Mouse (Mus musculus) MEL-GATA-1-ER (cell line): ENCODE measurements at regions not wholly inside any gene's neighbourhood (a gene's known extent, or its start where the extent isn't known, plus 50 kb on each side); places are given as distances from the start of the nearest gene placed in this dataset.
A peak's percentile ranks its signal among the peaks of the same experiment; 100 is the strongest.
"Not testable (repeated sequence)": the region's sequence is repeated elsewhere in the genome, so short reads cannot be mapped to it uniquely, and the experiment has no call there.

ENCODE experiments used
- DNase-seq: peaks from one replicate; pipeline ENCODE4 v3.0.0-alpha.2; 2012; ENCODE audit warnings: low read depth; ENCODE audit errors: extremely low read depth

- DNase-seq, result no peak
Observed at GRCm38 (mm10) chr2:147307488-147308386, 54.0 kb upstream of the Pax1 start.

- no peak for DNase-seq
Observed at GRCm38 (mm10) chr2:147306728-147307127, 55.0 kb upstream of the Pax1 start.

DNA sequence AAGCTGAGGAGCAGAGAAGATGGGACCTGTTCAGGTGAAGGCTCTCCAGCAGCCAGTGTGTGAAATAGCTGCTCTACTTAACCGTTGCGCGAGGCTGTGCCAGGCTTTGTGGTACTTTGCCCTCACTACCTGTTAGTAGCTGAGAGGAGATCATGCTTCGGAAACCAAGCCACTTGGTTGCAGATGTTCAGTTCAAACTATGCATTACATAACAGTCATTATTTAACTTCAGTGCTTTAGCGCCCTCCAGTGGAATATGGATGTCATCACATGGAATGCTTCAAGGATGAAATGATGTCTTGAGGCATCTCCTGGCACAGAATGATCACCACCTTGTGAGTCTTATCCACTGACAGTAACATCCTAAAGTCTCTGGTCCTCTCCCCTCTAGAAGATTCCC is 56.5 kb upstream of the Pax1 start:
- DNase-seq, result peak; percentile 7

DNA sequence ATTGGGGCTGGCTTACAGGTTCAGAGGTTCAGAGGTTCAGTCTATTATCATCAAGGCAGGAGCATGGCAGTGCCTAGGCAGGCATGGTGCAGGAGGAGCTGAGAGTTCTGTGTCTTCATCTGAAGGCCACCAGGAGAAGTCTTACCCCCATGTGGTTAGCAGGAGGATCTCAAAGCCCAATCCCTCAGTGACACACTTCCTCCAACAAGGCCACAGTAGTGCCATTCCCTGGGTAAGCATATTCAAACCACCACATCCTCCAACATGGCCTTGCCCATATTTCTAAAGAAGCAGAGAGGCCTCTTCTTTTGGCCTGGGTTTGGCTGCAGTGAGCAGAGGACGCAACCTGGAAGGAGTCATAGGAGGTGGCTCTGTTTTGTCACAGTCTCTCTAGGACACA is 61.2 kb upstream of the Pax1 start:
- DNase-seq, result no peak

DNA sequence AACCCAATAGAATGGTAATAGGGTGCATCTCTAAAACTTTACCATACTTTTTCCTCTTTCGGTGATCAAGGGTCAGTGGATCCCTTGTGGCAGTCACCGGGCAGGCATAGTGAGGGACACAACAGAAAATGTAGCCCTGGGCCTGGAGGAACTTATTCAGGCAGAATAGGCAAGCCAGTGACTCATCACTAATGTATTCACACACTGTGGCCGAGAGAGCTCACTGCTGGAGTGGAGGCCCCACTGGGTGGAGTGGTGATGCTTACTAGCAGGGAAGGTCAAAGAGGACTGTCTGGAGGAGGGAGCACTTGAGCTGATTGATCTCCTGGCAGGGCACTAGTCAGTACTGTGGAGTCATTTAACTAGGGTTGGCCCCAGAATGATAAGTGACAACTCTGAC is 62.4 kb upstream of the Pax1 start:
- DNase-seq, result no peak

- no peak for DNase-seq
Observed at GRCm38 (mm10) chr2:147298499-147298896, 63.2 kb upstream of the Pax1 start.

GRCm38 (mm10) chr2:147297876-147298498 is 63.7 kb upstream of the Pax1 start:
- DNase-seq, result no peak

GRCm38 (mm10) chr2:147294926-147295325 is 66.8 kb upstream of the Pax1 start:
- not testable (repeated sequence) for DNase-seq

DNA sequence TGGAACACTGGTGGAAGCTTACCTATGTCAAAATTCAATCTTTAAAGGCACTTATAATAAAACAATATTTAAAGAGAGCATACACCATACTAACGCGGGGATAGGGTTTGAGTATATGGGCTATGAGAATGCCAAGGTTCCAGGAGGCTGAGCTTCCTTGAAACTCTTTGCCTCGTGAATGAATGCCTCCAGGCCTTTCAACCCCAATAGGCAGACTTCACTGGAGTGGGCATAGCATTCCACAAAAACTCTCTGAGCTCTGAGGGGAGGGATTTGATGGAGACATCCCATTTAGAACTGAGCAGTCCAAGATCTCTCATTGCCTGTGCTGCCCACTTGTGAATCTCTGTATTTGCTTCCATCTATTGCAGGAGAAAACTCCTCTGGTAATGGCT is 68.4 kb upstream of the Pax1 start:
- no peak for DNase-seq

GRCm38 (mm10) chr2:147292387-147293293 is 69.1 kb upstream of the Pax1 start:
- no peak for DNase-seq

DNA sequence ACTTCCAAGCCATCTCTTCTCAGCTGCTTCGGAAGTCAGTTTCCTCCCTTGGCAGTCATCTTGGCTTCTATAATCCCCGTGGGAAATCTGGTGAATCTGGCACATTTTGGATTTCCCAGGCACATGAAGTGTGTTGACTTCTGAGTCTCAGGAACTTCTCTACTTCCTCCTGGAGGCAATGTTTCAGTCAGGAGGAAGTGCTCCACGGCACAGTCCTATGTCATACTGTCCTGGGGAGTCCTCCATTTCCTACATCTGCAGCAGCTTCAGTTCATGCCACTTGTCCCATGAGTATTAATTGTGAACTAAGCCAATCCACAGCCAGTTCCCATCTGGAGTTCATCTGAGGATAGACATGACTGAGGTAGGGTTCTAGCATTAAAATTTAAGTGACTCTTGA is 78.3 kb upstream of the Pax1 start:
- no peak for DNase-seq

DNA sequence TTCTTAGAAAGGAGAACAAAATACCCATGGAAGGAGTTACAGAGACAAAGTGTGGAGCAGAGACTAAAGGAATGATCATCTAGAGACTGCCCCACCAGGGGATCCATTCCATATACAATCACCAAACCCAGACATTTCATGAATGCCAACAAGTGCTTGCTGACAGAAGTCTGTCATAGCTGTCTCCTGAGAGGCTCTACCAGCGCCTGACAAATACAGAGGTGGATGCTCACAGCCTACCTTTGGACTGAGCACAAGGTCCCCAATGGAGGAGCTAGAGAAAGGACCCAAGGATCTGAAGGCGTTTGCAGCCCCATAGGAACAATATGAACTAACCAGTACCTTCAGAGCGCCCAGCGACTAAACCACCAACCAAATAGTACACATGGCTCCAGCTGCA is 83.6 kb upstream of the Nkx2-2 start:
- no peak for DNase-seq

DNA sequence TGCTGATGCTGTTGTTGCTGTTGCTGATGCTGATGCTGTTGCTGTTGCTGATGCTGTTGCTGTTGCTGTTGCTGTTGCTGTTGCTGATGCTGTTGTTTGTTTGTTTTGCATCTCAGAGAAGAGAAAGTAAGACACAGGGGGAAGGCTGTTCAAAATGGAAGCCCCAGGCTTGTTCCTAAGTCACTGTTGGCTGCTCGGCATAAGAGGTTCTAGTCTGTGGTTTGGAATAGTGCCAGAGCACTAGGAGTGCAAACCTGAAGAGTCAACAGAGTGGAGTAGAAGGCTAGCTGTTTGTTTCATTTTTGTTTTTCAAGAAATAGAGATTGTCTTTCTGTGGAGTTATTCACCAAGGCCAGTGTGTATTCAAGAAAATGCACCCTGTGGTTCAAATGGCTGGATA is 75.1 kb upstream of the Nkx2-2 start:
- DNase-seq, result no peak

GRCm38 (mm10) chr2:147267901-147268300 is 73.9 kb upstream of the Nkx2-2 start:
- DNase-seq, result no peak

- no peak for DNase-seq
Observed at GRCm38 (mm10) chr2:147267257-147267656, 73.2 kb upstream of the Nkx2-2 start.

GRCm38 (mm10) chr2:147256696-147257095 is 62.7 kb upstream of the Nkx2-2 start:
- no peak for DNase-seq

DNA sequence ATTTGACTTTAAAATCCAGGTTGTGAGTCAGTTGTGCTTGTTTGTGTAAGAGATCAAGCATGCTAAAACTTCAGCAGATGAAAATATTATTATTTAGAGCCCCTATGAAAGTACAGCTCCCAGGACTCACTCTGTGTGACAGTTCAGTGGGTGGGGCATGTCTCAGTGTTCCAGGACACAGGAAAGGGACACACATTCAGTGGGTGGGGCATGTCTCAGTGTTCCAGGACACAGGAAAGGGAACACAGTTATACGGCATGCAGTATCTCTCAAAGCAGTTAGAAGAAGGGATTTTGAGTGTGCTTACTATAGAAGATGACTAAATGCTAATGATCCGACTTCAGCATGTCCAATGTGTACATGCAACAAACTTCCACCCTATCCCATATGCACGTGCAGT is 60.9 kb upstream of the Nkx2-2 start:
- no peak for DNase-seq

- DNase-seq, result no peak
Observed at GRCm38 (mm10) chr2:147254137-147254536, 60.1 kb upstream of the Nkx2-2 start.

DNA sequence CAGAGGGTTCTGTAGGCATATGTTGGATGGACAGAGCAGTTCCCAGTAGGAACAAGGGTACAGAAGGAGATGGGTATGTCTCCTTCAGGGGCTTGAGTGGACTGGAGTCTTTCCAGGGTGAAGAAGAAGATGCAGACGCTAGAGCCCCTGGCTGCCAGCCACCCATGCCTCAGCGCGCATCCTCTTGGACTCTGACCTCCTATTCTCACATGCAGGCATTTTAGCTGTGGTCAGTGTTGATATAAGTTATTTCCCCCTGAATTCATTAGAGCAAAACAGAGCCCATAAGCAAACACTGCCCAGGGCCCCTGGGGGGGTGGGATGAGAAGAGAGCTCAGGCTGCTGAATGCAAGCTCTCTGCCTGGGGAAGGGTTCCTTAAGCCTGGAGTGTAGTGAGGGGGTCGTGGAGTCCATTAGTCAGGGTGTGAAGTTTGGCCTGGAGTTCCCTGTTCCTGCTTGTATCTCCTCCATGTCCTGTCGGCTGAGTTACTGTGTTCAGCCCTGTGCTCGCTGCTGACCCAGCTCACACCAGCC is 54.0 kb upstream of the Nkx2-2 start:
- DNase-seq, result no peak

DNA sequence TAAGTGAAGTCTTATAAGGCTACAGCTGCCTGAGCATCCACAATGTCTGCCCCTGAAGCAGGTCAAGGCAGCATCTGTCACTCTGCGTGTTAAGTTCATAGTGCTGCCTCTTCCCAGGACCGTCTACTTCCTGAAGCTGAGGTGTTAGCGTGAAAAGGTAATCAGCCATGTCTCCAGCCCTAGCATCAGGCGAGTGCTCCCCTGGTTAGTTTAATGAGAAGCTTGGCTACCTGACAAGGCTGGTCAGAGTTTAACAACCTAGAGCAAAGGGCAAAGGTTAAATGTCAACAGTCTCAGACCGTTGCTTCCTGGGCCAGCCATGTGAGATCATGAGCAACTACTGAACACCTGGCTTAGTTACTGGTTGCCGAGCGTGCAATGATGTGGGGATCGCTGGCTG is 53.2 kb upstream of the Nkx2-2 start:
- no peak for DNase-seq

DNA sequence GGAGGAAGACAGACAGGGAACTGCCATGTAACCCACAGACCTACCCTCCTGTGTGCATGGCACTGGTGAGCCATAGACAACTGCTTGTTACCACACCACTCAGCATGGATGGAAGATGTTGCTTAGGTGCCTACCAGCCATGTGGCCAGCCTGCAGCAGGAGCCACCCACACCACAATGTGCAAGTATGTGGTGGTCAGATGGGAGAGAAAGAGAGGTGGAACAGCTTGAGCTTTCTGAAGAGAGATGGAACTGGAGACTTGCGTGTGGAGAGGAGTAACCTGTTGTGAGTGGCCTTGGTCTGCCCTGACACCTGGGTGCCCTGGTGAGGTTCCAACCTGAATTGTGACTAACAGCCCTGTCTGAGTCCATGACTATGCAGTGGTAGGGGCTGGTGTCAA is 50.4 kb upstream of the Nkx2-2 start:
- no peak for DNase-seq
